Mouse (Mus musculus) left cerebral cortex, adult 2 months (tissue): ENCODE data around the gene Rhbdl1. TPM values are rescaled to one million over a fixed set of nuclear protein-coding genes. Genes with fewer than 3 reads are reported as not detected.
A peak's percentile ranks its signal among the peaks of the same experiment; 100 is the strongest.

Experiments
- DNase-seq, 2 experiments: peaks; one replicate each; pipeline ENCODE4 v3.0.0; 2021 to 2022; ENCODE audit warnings: low spot score in 2 of 2, mixed read lengths in 1 of 2; ENCODE audit errors: extremely low spot score in 1 of 2
- H3K27ac ChIP-seq: fragments of 200-600 bp; 2 replicates; pipeline ENCODE4 v1.8.1; 2022
- H3K4me3 ChIP-seq: fragments of 200-600 bp; 2 replicates; pipeline ENCODE4 v1.8.1; 2022
- CTCF ChIP-seq: fragments of 200-600 bp; IDR thresholded peaks from 2 replicates; pipeline ENCODE4 v1.8.1; 2022; ENCODE audit warnings: antibody characterized with exemption, mild to moderate bottlenecking, moderate library complexity
- intact Hi-C: fragments of 180-260 bp; cut with DNase I; formaldehyde crosslinking; loops from one replicate; pipeline ENCODE4 v1.15.1; 2025
- total RNA-seq, 2 experiments: library from RNA; stranded (reverse); gene quantifications; 2 replicates each; pipeline ENCODE4 v1.2.3; 2021

Gene Rhbdl1
- total RNA-seq, 2 experiments from 2014 or later = 36.3 to 39.6 TPM

DNA sequence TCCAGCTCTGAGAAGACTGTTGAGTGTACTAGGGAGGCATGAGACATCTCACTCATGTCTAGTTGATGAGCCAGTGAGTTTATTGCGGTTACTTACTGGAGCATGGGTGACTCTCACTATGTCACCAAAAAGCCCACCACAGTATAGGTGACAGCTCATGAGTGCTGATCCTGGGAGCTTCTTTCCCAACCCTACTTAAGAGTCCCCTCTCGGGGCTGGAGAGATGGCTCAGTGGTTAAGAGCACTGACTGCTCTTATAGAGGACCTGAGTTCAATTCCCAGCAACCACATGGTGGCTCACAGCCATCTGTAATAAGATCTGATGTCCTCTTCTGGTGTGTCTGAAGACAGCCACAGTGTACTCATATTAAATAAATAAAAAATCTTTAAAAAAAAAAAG, 32.9 kb upstream of the Rhbdl1 start:
- no peak for TF ChIP-seq CTCF
- H3K4me3 ChIP-seq = no peak overlapping the region
- no peak for DNase-seq
- no peak overlapping the region for H3K27ac ChIP-seq
- intact Hi-C loops = no loop called here

GRCm38 (mm10) chr17:25869498-25869897, 32.4 kb upstream of the Rhbdl1 start:
- Histone ChIP-seq H3K4me3 (no peak overlapping the region), H3K27ac (no peak overlapping the region)
- DNase-seq = no peak
- intact Hi-C loops = no loop called here
- no peak for TF ChIP-seq CTCF

DNA sequence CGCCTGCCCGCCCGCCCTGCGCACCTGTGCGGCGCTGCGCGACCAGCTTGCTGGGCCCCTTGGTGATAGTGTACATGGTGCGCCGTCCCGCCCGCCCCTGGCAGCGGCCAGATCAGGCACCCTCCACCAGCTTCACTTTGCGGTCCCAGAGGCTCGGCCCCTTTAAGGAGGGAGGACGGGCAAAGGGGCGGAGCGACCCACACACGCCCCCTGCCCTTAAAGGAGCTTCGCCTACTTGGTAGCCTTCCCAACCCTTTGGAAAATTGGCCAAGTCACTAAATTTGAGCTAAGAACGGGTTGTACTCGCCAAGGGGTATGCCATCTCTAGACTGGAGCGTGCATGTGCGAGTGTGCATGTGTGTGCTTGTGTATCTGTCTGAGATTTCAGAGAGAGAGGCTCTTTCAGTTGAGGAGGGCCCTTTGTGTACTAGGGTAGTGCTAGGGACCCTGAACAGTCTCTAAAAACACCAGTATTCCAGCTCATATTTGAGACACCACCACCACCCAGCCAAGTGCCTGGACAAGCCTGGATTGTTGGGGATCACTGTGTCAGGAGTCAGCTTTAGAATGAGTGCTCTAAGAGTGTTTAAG, 31.6 kb upstream of the Rhbdl1 start, which contains the start of gene Mcrip2:
Mcrip2 (minus strand) TSS at position 164 of the 591 bp plus-strand sequence.
- intact Hi-C loops = no loop called here
- TF ChIP-seq CTCF = no peak
- DNase-seq = peak; percentile 80 to 82
- Histone ChIP-seq H3K4me3 (peak within 1 kb of the TSS; percentile 91), H3K27ac (peak within 1 kb of the TSS; percentile 88)

DNA sequence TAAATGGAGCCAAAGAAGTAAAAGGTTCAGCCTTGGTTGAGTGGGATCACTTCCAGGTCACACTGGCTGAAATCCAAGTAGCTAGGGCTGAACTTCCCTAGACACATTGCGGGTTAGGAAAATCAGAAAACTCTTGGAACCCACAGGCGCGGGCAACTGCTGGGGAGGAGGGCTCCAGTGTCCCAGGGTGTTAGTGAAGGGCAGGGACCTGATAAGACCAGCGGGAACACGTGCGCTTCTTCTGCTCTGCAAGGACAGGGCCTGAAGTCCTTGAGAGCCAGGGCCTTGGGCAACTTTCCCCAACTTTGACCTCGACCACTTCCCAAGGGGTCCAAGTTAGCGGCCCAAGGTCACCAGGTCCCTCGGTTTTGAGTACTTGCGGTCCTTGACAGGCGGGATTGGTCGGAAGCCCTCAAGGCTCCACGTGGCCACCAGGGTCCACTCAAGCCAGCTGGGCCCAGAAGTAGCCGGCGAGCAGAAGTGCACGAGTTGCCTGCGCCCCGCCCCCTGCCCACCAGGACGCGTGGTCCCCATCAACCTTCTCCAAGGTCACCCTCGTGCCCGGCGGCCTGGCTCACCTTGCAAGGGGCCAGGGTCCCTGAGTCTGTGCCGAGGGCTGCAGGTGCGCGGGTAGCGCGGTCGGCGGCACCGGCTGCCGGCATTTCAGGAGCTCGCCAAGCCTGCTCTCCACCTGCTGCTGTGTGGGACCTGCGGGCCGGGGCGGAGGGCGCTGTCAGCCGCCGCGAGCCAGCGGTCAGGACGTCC, 30.9 kb upstream of the Rhbdl1 start:
- no peak for TF ChIP-seq CTCF
- intact Hi-C loops = no loop called here
- Histone ChIP-seq H3K27ac (peak overlapping the region; percentile 88), H3K4me3 (peak overlapping the region; percentile 91)
- DNase-seq = no peak

DNA sequence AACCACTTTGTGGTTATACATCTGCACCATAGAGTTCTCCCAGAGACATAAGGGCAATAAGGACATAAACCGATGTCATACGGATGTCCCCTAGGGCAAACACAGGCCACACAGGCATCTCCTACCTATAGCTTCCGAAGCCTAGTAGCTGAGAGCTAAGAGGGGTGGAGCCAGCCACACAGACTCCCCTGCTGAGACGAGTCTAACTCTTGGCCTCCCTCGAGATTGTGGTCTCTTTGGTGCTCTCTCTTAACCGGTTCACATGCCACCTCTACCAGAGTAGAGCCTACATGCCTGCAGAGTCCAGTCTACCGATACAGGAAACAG, 30.4 kb upstream of the Rhbdl1 start:
- DNase-seq = no peak
- intact Hi-C loops = no loop called here
- no peak for TF ChIP-seq CTCF
- Histone ChIP-seq H3K4me3 (peak overlapping the region; percentile 91), H3K27ac (peak overlapping the region; percentile 88)

DNA sequence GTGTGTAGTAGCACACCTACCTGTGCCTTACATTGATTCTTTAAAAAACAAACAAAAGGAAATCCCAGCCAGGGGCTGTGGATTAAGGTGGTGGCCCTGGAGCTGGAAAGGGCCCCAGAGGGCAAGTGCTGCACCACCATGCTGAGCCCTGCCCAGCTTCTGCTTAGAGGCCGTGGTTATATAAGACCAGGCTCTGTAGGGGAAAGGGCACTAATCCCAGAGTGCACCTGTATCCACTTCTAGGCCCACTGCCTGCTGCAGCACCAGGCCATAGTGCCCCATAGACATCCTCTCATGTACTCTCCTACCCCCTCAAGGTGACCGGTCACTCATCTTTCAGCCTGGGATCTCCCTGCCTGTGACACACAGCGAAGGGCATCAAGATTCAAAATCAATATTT, 29.1 kb upstream of the Rhbdl1 start:
- intact Hi-C loops = no loop called here
- no peak for DNase-seq
- no peak for TF ChIP-seq CTCF
- H3K27ac ChIP-seq = no peak overlapping the region
- no peak overlapping the region for H3K4me3 ChIP-seq

DNA sequence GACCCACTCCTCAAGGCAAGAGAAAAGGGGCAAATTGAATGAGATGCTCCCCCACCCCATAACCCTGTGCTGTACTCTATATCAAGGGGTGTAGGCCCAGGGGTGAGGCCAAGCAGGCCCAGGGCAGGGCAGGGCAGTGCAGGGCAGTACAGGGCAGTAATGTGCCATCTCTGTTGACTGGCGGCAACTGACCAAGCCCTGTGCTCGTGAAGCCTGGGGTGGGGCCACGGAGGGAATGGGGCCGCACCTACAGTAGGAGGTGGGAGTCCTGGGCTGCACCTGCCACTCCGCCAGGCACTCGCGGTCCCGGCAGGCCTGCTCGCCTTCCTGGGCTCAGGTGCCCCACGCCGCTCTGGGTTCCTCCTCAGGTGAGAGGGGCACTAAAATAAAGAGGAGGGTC, 28.2 kb upstream of the Rhbdl1 start:
- intact Hi-C loops = no loop called here
- DNase-seq = no peak
- TF ChIP-seq CTCF = no peak
- H3K4me3 ChIP-seq = no peak overlapping the region
- no peak overlapping the region for H3K27ac ChIP-seq

GRCm38 (mm10) chr17:25864311-25864710, 27.2 kb upstream of the Rhbdl1 start:
- no peak for TF ChIP-seq CTCF
- no peak overlapping the region for H3K4me3 ChIP-seq
- intact Hi-C loops = no loop called here
- no peak overlapping the region for H3K27ac ChIP-seq
- no peak for DNase-seq

DNA sequence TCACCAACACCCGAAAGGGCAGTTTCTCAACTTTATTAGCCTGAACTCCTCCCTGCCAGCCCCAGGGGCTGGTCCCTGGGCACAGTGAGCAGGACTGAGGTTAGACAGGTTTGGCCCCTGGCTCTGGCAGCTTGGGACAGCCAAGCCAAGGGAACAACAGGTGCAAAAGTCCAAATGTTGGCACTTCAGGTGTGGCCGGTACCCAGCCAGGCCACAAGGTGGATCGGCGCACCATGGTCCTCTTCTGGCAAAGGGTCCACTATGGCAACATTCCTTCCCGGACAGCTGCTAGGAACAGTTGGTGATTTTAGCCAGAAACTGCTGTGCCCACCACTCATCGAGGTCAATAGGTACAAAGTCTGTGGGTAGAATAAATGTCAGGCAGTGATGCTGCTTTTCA, 26.6 kb upstream of the Rhbdl1 start:
- TF ChIP-seq CTCF = no peak
- DNase-seq = no peak
- intact Hi-C loops = no loop called here
- no peak overlapping the region for H3K4me3 ChIP-seq
- no peak overlapping the region for H3K27ac ChIP-seq

DNA sequence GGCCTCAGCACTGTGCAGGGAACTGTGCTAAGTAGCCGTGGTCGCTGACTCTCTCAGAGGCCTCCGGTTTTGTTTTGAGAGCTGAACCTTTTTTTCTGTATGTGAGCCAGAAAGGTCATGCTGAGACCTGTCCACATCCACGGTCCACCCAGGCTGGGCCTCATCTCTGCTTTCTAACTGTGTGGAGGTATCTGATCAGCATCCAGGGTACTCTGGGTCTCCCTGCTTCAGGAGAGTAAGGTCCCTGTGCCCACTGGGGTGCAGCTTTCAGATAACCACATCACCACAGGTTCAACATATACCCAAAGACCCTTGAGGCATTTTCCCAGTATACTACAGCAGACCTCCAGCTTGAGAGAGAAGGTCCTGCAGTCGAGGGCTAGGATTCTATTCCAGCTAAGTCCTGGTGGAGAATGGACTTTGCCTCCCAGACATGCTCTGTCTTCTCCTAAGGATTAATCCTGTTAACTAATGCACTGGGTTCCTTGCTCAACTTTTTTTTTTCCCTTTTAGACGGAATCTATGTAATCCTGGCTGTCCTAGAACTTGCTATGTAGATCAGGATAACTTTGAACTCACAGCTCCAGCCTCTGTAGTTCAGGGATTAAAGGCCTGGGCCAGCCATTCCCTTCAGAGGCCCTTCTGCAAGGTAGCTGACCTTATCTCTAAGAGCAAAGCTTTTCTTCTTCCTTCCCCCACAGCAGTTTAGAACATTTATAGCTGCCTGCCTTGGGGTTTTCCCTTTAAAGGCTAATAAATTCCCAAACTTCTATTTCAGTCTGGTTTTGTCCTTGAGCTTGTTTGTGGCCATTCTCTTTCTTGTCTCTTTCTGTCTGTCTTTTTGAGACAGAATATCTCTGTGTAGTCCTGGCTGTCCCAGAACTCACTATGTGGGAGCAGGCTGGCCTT, 24.9 kb upstream of the Rhbdl1 start:
- peak overlapping the region; percentile 73 for H3K4me3 ChIP-seq

GRCm38 (mm10) chr17:25860832-25861703, 24.0 kb upstream of the Rhbdl1 start, which contains the start of gene Wdr90:
Wdr90 (minus strand) TSS chr17:25861501.
- TF ChIP-seq CTCF = peak; percentile 22; the same call in 1 of the 2 replicates
- Histone ChIP-seq H3K27ac (peak within 1 kb of the TSS; percentile 97), H3K4me3 (peak within 1 kb of the TSS; percentile 73)
- DNase-seq = peak; percentile 93 to 94
- intact Hi-C loops = no loop called here

More for the DNA sequence above, 24.9 kb upstream of the Rhbdl1 start:
- no peak for TF ChIP-seq CTCF
- intact Hi-C loops = no loop called here
- no peak for DNase-seq
- peak overlapping the region; percentile 97 for H3K27ac ChIP-seq
